Mouse (Mus musculus) kidney, postnatal 0 days (tissue): ENCODE measurements around the gene Clpx. TPM values are rescaled to one million over a fixed set of nuclear protein-coding genes. Genes with fewer than 3 reads are reported as not detected.
A peak's percentile ranks its signal among the peaks of the same experiment; 100 is the strongest.
"Not testable (repeated sequence)": the region's sequence is repeated elsewhere in the genome, so short reads cannot be mapped to it uniquely, and the experiment has no call there.

Source experiments
- ATAC-seq: fragments of 200-750 bp; cut with Nextera tagmentation; replicated peaks from 2 replicates; pipeline ENCODE4 v1.8.0; 2017; ENCODE audit warnings: low read depth, moderate number of reproducible peaks, moderate TSS enrichment, moderate library complexity; ENCODE audit not compliant: low FRiP score
- DNase-seq: peaks from one replicate; pipeline ENCODE4 v3.0.0-alpha.2; 2016; ENCODE audit warnings: low spot score
- H3K27ac ChIP-seq: fragments of 300-500 bp; sonication (generic); 2 replicates; pipeline ENCODE4 v1.5.1; 2014; ENCODE audit warnings: mild to moderate bottlenecking
- H3K27me3 ChIP-seq: fragments of 300-500 bp; sonication (generic); 2 replicates; pipeline ENCODE4 v1.6.1; 2014; ENCODE audit warnings: low read length, mixed read lengths; ENCODE audit not compliant: insufficient read depth
- H3K36me3 ChIP-seq: fragments of 300-500 bp; sonication (generic); 2 replicates; pipeline ENCODE4 v1.6.1; 2014; ENCODE audit warnings: low read length, mixed read lengths; ENCODE audit not compliant: insufficient read depth
- H3K4me1 ChIP-seq: fragments of 300-500 bp; sonication (generic); replicated peaks from 2 replicates; pipeline ENCODE4 v1.6.1; 2014; ENCODE audit warnings: antibody characterized with exemption, low read length, mixed read lengths; ENCODE audit not compliant: insufficient read depth
- H3K4me2 ChIP-seq: fragments of 300-500 bp; sonication (generic); 2 replicates; pipeline ENCODE4 v1.6.1; 2014; ENCODE audit warnings: mild to moderate bottlenecking, low read length, moderate library complexity, mixed read lengths
- H3K4me3 ChIP-seq: fragments of 300-500 bp; sonication (generic); replicated peaks from 2 replicates; pipeline ENCODE4 v1.5.1; 2014; ENCODE audit warnings: low read depth, low read length
- H3K9ac ChIP-seq: fragments of 300-500 bp; sonication (generic); 2 replicates; pipeline ENCODE4 v1.6.1; 2014; ENCODE audit warnings: low read depth, low read length
- H3K9me3 ChIP-seq: fragments of 300-500 bp; sonication (generic); replicated peaks from 2 replicates; pipeline ENCODE4 v1.6.1; 2016; ENCODE audit warnings: low read length, inconsistent platforms, mixed read lengths
- CTCF ChIP-seq: IDR thresholded peaks from 2 replicates; pipeline ENCODE4 v1.5.1; 2016; ENCODE audit warnings: antibody characterized with exemption, low read depth, mild to moderate bottlenecking, moderate library complexity
- WGBS: fragments of 180-500 bp; shearing (Covaris S2); extraction: QIAGEN DNeasy Blood & Tissue Kit; methylation state at CpG from one replicate; pipeline ENCODE4 v1.1.7; 2014; 5-methylcytosine and 5-hydroxymethylcytosine counted together
- polyA plus RNA-seq: library from polyadenylated mRNA; unstranded; fragments of >200 nt; fragmentation: Nextera tagmentation; extraction: Ambion mirVana; gene quantifications from 2 replicates; pipeline ENCODE4 v1.2.1, GENCODE M21; 2015

Clpx gene
- polyA plus RNA-seq, 1 experiment from 2014 or later, result 62.3 TPM

DNA sequence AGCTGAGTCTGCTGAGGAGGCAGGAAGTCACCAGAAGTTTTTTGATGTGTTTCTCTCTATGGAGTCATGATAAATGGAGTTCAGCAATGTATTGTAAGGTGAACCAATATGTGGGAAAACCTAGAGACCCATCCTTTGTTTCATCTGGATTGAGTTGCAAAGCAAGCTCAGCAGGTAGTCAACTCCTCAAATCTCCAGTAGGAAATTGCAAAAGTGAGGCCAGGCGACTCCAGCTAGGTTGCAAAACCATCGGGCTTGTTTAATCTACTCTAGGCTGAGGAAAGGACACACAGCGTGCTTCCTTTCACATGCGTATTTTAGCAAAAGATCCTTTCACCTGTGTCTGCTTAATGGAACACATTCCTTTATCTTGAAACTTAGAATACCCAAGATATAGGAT, 45.1 kb downstream of the Clpx start:
- ATAC-seq (no peak), DNase-seq (no peak)
- Histone ChIP-seq H3K27ac (no peak overlapping the region), H3K9me3 (no peaks in the 10 kb centered on the region), H3K9ac (no peak overlapping the region), H3K4me1 (no peaks in the 10 kb centered on the region), H3K36me3 (no peaks in the 10 kb centered on the region), H3K27me3 (no peaks in the 10 kb centered on the region), H3K4me3 (no peak overlapping the region), H3K4me2 (no peak overlapping the region)
- TF ChIP-seq CTCF, result no peak
- WGBS, result 89% methylated on average over 4 of the region's 4 CpGs

DNA sequence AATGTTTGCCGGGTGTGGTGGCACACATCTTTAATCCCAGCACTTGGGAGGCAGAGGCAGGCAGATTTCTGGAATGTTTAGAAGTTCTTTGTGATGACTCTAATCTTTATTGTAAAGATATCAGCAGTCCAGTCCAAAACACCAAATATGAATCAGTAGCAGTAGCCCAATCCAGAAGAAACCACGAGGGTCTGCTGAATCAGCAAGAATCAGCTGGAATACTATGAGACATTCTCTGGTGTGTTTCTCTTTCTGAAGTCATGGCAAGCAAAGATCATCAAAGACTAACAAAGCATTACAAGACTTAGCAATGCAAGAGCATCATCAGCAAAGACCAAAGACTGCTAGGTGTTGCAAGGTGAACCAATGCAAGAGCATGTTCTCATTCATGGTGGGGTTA, 46.4 kb downstream of the Clpx start:
- Histone ChIP-seq H3K27me3 (no peaks in the 10 kb centered on the region), H3K4me3 (no peak overlapping the region), H3K4me1 (no peaks in the 10 kb centered on the region), H3K9me3 (no peaks in the 10 kb centered on the region), H3K4me2 (no peak overlapping the region), H3K27ac (no peak overlapping the region), H3K9ac (no peak overlapping the region), H3K36me3 (no peaks in the 10 kb centered on the region)
- TF ChIP-seq CTCF, result no peak
- ATAC-seq, result no peak
- DNase-seq, result no peak
- 87% methylated on average over 2 of the region's 2 CpGs for WGBS

DNA sequence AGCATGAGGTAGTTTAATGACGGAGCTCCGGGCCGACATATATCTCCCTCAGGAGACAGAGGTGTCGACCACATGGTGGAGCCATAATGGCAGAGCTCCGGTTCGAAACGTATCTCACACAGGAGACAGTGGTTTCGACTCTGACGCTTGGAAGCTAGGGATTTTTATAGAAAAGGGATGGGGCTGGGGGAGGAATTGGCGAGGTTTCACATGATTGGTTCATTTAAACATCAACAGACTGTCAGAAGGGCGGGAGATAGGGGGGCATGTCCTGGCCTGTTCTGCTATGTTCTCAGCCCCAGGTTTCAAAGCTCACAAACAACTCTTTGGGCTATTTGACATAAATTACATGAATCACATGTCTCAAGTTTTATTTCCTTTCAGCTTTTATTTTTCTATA, 51.4 kb downstream of the Clpx start:
- ATAC-seq, result 0 out of 2 replicates have a peak, but pooled peaks have one; percentile 7
- H3K27me3 ChIP-seq, DNase-seq, H3K36me3 ChIP-seq, H3K9me3 ChIP-seq, H3K4me1 ChIP-seq: not testable (repeated sequence)
- Histone ChIP-seq H3K9ac (peak overlapping the region; percentile 99; the same call in 1 of the 2 replicates), H3K27ac (peak overlapping the region; percentile 99), H3K4me2 (peak overlapping the region; percentile 76), H3K4me3 (peak overlapping the region; percentile 99)
- 66% methylated on average over 11 of the region's 11 CpGs for WGBS
- 0 out of 2 replicates have a peak, but pooled peaks have one; percentile 6 for TF ChIP-seq CTCF

GRCm38 (mm10) chr9:65345854-65346475, 51.9 kb downstream of the Clpx start, which contains the start of gene Pdcd7:
Pdcd7 (plus strand) TSS chr9:65346104.
- H3K27ac ChIP-seq, result peak within 1 kb of the TSS; percentile 99
- H3K9me3 ChIP-seq, result no peaks in the 10 kb centered on the region
- peak; percentile 98 for DNase-seq
- H3K36me3 ChIP-seq, result no peaks in the 10 kb centered on the region
- peak; percentile 92 for ATAC-seq
- WGBS, result under 1% methylated on average over 51 of the region's 59 CpGs
- peak within 1 kb of the TSS; percentile 99 for H3K9ac ChIP-seq
- TF ChIP-seq CTCF, result no peak
- peak within 1 kb of the TSS; percentile 99 for H3K4me3 ChIP-seq
- H3K27me3 ChIP-seq, result no peaks in the 10 kb centered on the region
- peaks cover 6% of the 10 kb centered on the region; the same call in 1 of the 2 replicates for H3K4me1 ChIP-seq
- peak within 1 kb of the TSS; percentile 76 for H3K4me2 ChIP-seq

- DNase-seq (peak; percentile 72), ATAC-seq (peak; percentile 75)
- Histone ChIP-seq H3K36me3 (no peaks in the 10 kb centered on the region), H3K9ac (peak overlapping the region; percentile 99), H3K9me3 (no peaks in the 10 kb centered on the region), H3K4me3 (peak overlapping the region; percentile 99), H3K4me2 (peak overlapping the region; percentile 76), H3K27me3 (no peaks in the 10 kb centered on the region), H3K4me1 (peaks cover 6% of the 10 kb centered on the region; the same call in 1 of the 2 replicates), H3K27ac (peak overlapping the region; percentile 99)
- TF ChIP-seq CTCF, result no peak
- under 1% methylated on average over 69 of the region's 77 CpGs for WGBS
Measured at GRCm38 (mm10) chr9:65346476-65347111, 52.5 kb downstream of the Clpx start.

- peak overlapping the region; percentile 99 for H3K9ac ChIP-seq
- H3K27me3 ChIP-seq, result no peaks in the 10 kb centered on the region
- TF ChIP-seq CTCF, result no peak
- peak overlapping the region; percentile 76 for H3K4me2 ChIP-seq
- H3K4me3 ChIP-seq, result peak overlapping the region; percentile 99
- peaks cover 6% of the 10 kb centered on the region; the same call in 1 of the 2 replicates for H3K4me1 ChIP-seq
- peak overlapping the region; percentile 99 for H3K27ac ChIP-seq
- DNase-seq, result no peak
- ATAC-seq, result no peak
- H3K9me3 ChIP-seq, result no peaks in the 10 kb centered on the region
- 40% methylated on average over 8 of the region's 8 CpGs for whole genome bisulfite sequencing
- no peaks in the 10 kb centered on the region for H3K36me3 ChIP-seq
Measured at GRCm38 (mm10) chr9:65347112-65347850, 53.2 kb downstream of the Clpx start.
